Mouse (Mus musculus): Measurements from ENCODE around the gene Pga5.

GRCm38 (mm10) chr19:10661919-10662318 is 16.0 kb downstream of the Pga5 start:
- TF ChIP-seq CTCF (IDR thresholded peaks at IDR 0.05; ENCODE audit: insufficient read depth, low read length) (no peak), POLR2A (IDR thresholded peaks at IDR 0.05; ENCODE audit: borderline replicate concordance, extremely low read depth, low read depth, low read length) (no peak)

All from lung, adult 2 months (tissue).